Mouse (Mus musculus): ENCODE results near the gene Lbh. TPM values are rescaled to one million over a fixed set of nuclear protein-coding genes. Genes with fewer than 3 reads are reported as not detected.

Lbh gene
- polyA plus RNA-seq, 1 experiment from 2014 or later: 5.3 TPM

DNA sequence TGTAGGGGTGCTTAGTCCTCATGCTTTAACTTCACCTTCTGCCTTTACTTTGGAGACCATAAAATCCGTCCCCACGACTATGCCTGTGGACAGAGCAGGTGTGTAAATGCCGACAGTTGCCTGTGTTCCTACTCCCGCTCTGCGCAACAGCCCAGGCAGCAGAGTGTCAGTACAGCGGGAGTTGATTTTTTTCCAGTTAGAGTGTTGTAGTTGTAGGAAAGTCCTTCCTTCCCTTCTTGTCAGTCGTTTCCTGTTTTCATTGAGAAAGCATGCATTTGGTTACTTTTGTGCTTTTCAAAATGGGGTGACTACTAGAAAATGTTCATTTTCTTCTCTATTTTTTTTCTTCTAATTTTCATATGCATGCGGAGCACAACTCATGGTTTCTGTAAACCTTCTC, 8.9 kb downstream of the Lbh start:
- no peak overlapping the region for H3K4me3 ChIP-seq (replicated peaks)
- peaks cover 17% of the 10 kb centered on the region for H3K36me3 ChIP-seq
- H3K9me3 ChIP-seq: no peaks in the 10 kb centered on the region
- H3K9ac ChIP-seq: no peak overlapping the region
- H3K4me1 ChIP-seq: peaks cover 9% of the 10 kb centered on the region; the same call in 1 of the 2 replicates
- no peak overlapping the region for H3K27ac ChIP-seq
- no peaks in the 10 kb centered on the region for H3K27me3 ChIP-seq (replicated peaks)
- no peak overlapping the region for H3K4me2 ChIP-seq
- no peak for ATAC-seq (ENCODE audit: insufficient read depth, low FRiP score, low read depth)
- 76% methylated on average over 8 of the region's 8 CpGs for WGBS

DNA sequence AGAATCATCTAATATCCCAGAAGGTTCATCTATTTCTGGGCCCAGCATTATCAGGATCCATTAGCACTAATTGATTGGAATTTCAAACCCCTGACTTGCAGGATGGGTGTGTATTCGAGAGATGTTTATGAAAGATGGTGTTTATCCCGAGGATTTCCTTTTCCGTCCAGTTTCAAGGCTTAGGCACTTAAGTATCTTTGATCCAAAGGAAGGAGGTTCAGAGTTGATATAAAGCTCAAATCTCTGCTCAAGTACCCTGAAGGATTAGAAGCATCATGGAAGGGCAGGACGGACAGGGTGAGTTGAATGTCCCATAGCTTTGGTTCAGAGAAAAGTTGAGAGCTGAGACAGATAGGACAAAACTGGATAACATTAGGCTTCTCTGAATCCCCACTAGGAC, 15.0 kb downstream of the Lbh start:
- no peak overlapping the region for H3K27ac ChIP-seq
- H3K27me3 ChIP-seq (replicated peaks): no peaks in the 10 kb centered on the region
- ATAC-seq (ENCODE audit: insufficient read depth, low FRiP score, low read depth): no peak
- 0 out of 2 replicates have a peak, but pooled peaks cover 5% of the 10 kb centered on the region for H3K36me3 ChIP-seq
- peaks cover 20% of the 10 kb centered on the region for H3K4me1 ChIP-seq
- H3K4me2 ChIP-seq: no peak overlapping the region
- no peak overlapping the region for H3K9ac ChIP-seq
- no peak overlapping the region for H3K4me3 ChIP-seq (replicated peaks)
- H3K9me3 ChIP-seq: no peaks in the 10 kb centered on the region
- WGBS: 58% methylated on average over 4 of the region's 4 CpGs

DNA sequence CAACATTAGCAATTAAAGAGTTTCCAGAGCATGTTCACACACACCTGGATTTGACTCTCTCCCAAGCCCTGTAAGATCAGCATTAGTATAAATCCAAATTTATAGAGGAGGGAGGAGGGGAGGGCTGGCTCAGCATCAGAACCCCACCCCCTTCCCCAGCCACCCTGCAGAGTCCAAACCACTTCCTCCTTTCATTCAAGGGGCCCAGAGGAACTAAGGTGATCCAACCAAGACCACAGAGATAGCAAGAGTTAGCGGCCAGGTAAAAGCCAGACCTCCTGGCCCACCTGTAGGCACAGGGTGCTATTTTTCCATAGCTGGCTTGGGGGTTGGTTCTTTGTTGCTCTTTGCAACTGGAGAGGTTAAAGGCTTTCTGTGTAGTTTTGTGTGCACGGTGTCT, 16.0 kb downstream of the Lbh start:
- Histone ChIP-seq H3K9ac (no peak overlapping the region), H3K36me3 (0 out of 2 replicates have a peak, but pooled peaks cover 5% of the 10 kb centered on the region), H3K9me3 (no peaks in the 10 kb centered on the region), H3K4me2 (no peak overlapping the region), H3K27me3 (replicated peaks) (no peaks in the 10 kb centered on the region), H3K4me3 (replicated peaks) (no peak overlapping the region), H3K4me1 (peaks cover 25% of the 10 kb centered on the region), H3K27ac (no peak overlapping the region)
- 50% methylated on average over 2 of the region's 2 CpGs for WGBS
- no peak for ATAC-seq (ENCODE audit: insufficient read depth, low FRiP score, low read depth)

DNA sequence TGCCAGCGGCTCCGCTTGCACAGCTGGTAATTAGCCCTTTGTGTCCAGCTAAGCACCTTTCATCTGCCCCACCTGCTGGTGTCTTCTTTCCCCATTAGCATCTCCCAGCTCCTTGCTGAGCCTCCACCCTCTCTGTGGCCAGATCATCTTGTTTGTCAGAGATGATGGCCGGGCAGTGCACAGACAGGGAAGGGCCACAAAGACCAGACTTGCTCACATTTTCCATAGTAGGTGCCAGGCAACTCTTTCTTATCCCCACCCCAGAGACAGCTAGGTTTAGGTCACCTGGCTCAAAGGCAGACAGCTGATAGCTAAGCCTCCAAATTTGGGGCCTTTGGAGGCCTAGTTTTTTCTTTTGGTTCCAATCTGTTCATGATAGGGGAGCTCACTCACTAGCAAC, 16.5 kb downstream of the Lbh start:
- H3K27ac ChIP-seq: no peak overlapping the region
- WGBS: 60% methylated on average over 3 of the region's 3 CpGs

DNA sequence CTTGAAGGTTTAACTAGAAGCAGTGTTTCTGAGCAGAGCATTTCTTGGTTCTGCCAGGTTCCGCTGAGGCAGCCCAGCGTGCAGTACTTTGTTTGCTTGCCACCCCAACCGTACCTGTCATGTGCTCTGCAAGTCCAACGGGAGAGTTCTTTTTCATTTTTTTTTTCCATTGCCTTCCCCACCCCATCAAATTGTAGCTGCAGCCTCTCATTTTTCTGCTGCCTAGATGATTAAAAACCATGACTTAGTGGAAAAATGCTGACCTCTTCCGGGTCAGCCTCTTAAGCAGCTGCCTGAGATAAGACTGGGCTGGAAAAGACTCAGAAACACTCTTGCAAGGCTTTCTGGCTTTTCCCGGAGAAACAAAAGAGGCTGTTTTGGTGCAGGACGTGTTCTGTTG, 17.8 kb downstream of the Lbh start:
- H3K4me1 ChIP-seq: peaks cover 27% of the 10 kb centered on the region
- H3K4me2 ChIP-seq: no peak overlapping the region
- no peaks in the 10 kb centered on the region for H3K9me3 ChIP-seq
- WGBS: 39% methylated on average over 7 of the region's 7 CpGs
- peaks cover 12% of the 10 kb centered on the region for H3K36me3 ChIP-seq
- H3K27me3 ChIP-seq (replicated peaks): no peaks in the 10 kb centered on the region
- no peak for ATAC-seq (ENCODE audit: insufficient read depth, low FRiP score, low read depth)
- no peak overlapping the region for H3K27ac ChIP-seq
- no peak overlapping the region for H3K9ac ChIP-seq
- no peak overlapping the region for H3K4me3 ChIP-seq (replicated peaks)

More for the DNA sequence above, 16.5 kb downstream of the Lbh start:
- no peak for ATAC-seq (ENCODE audit: insufficient read depth, low FRiP score, low read depth)
- H3K9me3 ChIP-seq: no peaks in the 10 kb centered on the region
- no peak overlapping the region for H3K4me2 ChIP-seq
- H3K4me1 ChIP-seq: peaks cover 27% of the 10 kb centered on the region
- no peak overlapping the region for H3K4me3 ChIP-seq (replicated peaks)
- H3K36me3 ChIP-seq: 0 out of 2 replicates have a peak, but pooled peaks cover 5% of the 10 kb centered on the region
- H3K27me3 ChIP-seq (replicated peaks): no peaks in the 10 kb centered on the region
- no peak overlapping the region for H3K9ac ChIP-seq

DNA sequence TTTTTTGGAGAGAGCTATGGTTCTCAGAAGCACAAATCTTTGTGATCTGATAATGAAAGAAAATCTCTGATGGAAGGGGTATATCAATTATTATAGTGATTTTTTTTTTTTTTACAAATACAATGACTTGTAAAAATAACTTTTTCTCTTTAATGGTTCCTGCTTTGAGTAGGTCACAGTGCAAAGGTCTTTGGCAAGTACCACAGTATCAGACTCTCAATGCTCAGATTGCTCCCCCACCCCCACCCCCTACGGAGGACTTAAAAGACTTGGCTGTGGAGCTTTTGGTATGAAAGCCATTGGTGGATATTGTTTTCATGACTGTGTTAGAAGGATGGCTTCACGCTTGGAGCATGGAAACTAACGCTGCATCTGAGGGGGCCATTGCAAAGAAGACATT, 18.2 kb downstream of the Lbh start:
- H3K27ac ChIP-seq: no peak overlapping the region
- peaks cover 27% of the 10 kb centered on the region for H3K4me1 ChIP-seq
- no peak overlapping the region for H3K4me2 ChIP-seq
- H3K4me3 ChIP-seq (replicated peaks): no peak overlapping the region
- WGBS: 77% methylated on average over 3 of the region's 3 CpGs
- no peak for ATAC-seq (ENCODE audit: insufficient read depth, low FRiP score, low read depth)
- H3K9ac ChIP-seq: no peak overlapping the region
- H3K9me3 ChIP-seq: no peaks in the 10 kb centered on the region
- H3K36me3 ChIP-seq: peaks cover 16% of the 10 kb centered on the region
- no peaks in the 10 kb centered on the region for H3K27me3 ChIP-seq (replicated peaks)

DNA sequence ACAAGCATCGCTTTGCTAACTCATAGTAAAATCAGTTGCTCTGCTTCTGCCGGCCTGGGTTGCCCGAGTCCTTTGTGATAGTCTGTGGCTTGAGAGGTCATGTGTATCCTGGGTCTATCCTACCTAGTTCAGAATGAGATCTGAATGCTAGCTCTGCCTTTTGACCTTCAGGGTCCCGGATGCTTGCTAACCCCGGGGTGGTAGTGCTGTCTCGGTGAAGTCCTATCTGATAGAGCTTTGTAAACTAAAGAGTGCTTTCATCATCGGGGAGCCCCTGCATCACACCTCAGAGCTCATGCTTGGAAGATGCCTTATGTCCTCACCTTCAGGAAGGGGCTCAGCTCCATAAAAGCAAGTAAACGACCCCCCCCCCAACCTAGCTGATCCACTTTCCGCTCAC, 19.1 kb downstream of the Lbh start:
- H3K4me2 ChIP-seq: no peak overlapping the region
- H3K9ac ChIP-seq: no peak overlapping the region
- H3K4me3 ChIP-seq (replicated peaks): no peak overlapping the region
- H3K4me1 ChIP-seq: peaks cover 27% of the 10 kb centered on the region
- ATAC-seq (ENCODE audit: insufficient read depth, low FRiP score, low read depth): no peak
- H3K27ac ChIP-seq: peak overlapping the region; percentile 72
- peaks cover 16% of the 10 kb centered on the region for H3K36me3 ChIP-seq
- H3K27me3 ChIP-seq (replicated peaks): no peaks in the 10 kb centered on the region
- WGBS: 78% methylated on average over 9 of the region's 9 CpGs
- no peaks in the 10 kb centered on the region for H3K9me3 ChIP-seq

DNA sequence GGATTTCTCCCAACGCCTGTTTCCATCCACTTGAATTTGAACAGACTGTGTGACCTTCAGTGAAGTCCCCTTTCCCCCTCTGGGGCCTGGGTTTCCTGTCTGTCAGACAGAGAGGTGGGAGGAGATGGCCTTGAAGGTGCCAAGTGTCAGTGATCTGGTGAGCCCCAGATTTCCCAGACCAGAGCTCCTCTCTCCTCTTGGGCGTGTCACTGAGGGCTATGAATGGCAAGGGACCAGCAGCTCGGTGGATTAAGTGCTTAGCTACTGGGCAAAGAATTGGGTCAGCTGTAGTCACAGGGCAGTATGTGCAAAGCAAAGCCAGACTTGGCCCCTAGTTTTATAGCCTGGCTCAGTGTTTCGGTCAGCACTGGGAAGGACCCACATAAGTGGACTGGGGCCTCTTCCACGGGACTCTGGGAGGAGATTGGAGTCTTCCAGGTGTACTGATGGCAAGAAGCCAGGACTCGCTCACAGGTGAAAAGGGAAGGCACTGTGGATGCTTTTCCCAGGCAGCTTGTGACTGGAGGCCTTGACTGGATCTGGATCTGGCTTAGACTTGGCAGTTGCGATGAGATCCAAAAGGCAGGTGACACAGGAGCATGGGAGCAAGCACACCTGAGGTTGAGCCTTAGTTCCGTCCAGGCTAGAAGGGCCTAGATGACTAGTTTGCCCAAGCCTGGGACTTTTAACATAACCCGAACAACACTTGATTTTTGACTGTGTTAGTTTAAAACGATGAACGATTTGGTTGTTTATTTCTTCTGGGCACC, 20.1 kb downstream of the Lbh start:
- no peak overlapping the region for H3K4me2 ChIP-seq
- WGBS: 69% methylated on average over 11 of the region's 11 CpGs

DNA sequence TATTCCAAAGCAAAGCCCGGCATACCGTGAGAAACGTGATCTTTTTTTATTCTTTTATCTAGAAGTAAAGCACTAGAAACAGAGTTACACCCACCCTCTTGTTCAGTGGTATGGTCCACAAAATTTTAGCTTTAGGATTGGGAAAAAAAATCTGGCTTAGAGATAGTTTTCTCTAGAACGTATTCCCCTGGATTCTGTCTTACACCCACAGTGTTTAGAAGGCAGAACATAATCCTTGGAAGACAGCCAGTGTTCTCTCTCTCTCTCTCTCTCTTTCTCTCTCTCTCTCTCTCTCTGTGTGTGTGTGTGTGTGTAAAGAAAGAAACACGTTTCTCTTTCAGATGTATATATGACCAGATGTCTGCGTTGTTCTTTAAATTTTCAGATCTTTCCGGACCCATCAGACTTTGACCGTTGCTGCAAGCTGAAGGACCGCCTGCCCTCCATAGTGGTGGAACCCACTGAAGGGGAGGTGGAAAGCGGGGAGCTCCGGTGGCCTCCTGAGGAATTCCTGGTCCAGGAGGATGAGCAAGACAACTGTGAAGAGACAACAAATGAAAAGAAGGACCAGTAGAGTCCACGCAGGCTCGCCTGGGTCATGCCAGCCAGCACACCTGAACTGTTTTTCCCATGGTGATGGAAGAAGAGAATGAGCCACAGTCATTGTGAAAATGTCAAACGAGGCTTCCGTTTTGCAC, 20.9 kb downstream of the Lbh start:
- no peak for ATAC-seq (ENCODE audit: insufficient read depth, low FRiP score, low read depth)
- WGBS: 75% methylated on average over 15 of the region's 15 CpGs
- peaks cover 16% of the 10 kb centered on the region for H3K36me3 ChIP-seq
- H3K9ac ChIP-seq: no peak overlapping the region
- no peak overlapping the region for H3K4me3 ChIP-seq (replicated peaks)
- peak overlapping the region; percentile 72 for H3K27ac ChIP-seq
- no peaks in the 10 kb centered on the region for H3K27me3 ChIP-seq (replicated peaks)
- H3K4me2 ChIP-seq: no peak overlapping the region
- H3K4me1 ChIP-seq: peaks cover 27% of the 10 kb centered on the region
- H3K9me3 ChIP-seq: no peaks in the 10 kb centered on the region

More for the DNA sequence above, 20.1 kb downstream of the Lbh start:
- Histone ChIP-seq H3K27ac (peak overlapping the region; percentile 72), H3K36me3 (peaks cover 16% of the 10 kb centered on the region), H3K4me1 (peaks cover 27% of the 10 kb centered on the region), H3K27me3 (replicated peaks) (no peaks in the 10 kb centered on the region), H3K9ac (no peak overlapping the region), H3K4me3 (replicated peaks) (no peak overlapping the region), H3K9me3 (no peaks in the 10 kb centered on the region)
- ATAC-seq (ENCODE audit: insufficient read depth, low FRiP score, low read depth): peak; percentile 68; the same call in 1 of the 2 replicates

DNA sequence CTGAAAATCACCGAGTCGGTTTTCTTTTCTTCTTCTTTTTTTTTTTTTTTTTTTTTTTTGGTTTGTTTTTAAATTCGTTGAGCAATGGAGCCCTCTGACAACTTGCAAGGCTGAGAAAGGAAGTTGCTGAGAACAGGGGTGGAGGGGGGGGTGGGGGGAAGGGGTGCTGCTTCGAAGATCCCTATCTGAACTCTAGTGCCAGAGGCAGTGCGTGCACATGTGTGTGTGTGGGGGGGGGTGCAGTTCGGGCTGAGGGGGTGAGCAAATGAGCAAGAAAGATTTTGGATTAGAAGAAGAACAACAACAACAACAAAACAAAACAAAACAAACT, 21.4 kb downstream of the Lbh start:
- H3K27ac ChIP-seq: no peak overlapping the region; the same call in 1 of the 2 replicates
- no peak overlapping the region for H3K4me3 ChIP-seq (replicated peaks)
- no peak for ATAC-seq (ENCODE audit: insufficient read depth, low FRiP score, low read depth)
- WGBS: 78% methylated on average over 6 of the region's 6 CpGs
- H3K4me2 ChIP-seq: no peak overlapping the region
- peaks cover 21% of the 10 kb centered on the region for H3K4me1 ChIP-seq
- no peak overlapping the region for H3K9ac ChIP-seq
- no peaks in the 10 kb centered on the region for H3K9me3 ChIP-seq
- peaks cover 16% of the 10 kb centered on the region for H3K36me3 ChIP-seq
- H3K27me3 ChIP-seq (replicated peaks): no peaks in the 10 kb centered on the region

DNA sequence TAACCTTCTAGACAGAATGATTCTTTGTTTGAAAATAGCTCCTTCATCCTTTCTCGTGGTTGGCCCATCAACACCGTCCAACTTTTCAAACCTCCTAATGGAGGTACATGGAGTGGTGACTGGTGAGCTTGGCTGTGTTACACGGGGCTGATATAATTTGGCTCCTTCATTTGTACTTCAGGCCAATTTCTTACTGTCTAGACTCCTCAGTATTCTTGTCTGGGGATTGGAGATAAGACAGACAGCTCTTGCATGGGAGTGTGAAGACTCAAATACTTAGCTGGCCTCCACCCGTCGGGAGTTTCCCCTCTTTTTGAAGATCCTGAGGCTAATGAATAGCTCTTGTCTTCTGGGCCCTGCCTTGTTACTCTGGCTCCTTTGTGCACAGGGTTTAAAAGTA, 26.3 kb downstream of the Lbh start:
- no peak overlapping the region for H3K27ac ChIP-seq
- no peak overlapping the region for H3K4me3 ChIP-seq (replicated peaks)
- no peak overlapping the region for H3K9ac ChIP-seq
- no peak overlapping the region for H3K4me2 ChIP-seq
- no peaks in the 10 kb centered on the region for H3K9me3 ChIP-seq
- WGBS: 68% methylated on average over 5 of the region's 5 CpGs
- ATAC-seq (ENCODE audit: insufficient read depth, low FRiP score, low read depth): no peak
- H3K27me3 ChIP-seq (replicated peaks): no peaks in the 10 kb centered on the region
- H3K4me1 ChIP-seq: peaks cover 4% of the 10 kb centered on the region; the same call in 1 of the 2 replicates
- H3K36me3 ChIP-seq: peaks cover 16% of the 10 kb centered on the region

DNA sequence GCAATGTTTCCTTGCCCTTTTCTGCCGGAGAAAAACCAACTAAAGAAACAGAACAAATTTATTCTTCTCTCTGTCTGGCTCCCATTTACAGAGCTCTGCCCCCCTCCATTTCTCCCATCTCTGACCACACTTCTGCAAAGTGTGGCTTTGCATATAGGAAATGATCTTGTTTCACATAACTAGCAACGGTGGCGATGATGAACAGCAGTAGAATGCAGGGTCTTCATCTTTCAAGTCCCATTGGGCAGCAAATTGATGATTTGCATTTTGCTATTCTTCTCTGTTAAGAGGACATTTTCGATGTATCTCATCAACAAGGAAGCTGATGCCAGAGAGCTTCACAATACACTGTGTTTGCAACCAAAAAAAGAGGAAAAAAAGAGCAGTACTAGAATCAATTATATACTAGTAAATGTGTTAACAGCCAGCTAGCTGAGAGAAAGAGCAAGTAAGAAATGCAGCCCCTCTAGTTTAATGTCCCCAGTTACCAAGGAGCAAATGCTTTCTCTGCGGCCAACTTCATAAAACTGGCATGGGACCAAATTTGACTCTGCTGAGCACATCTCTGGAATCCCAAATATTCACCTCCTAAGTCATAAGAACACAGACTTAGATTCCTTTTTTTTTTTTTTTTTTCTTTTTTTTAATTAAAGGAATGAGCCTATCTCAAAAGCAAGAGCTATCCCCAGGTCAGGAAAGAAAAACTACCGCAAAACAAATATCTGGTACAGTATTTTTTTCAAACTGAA, 29.2 kb downstream of the Lbh start:
- H3K36me3 ChIP-seq: no peaks in the 10 kb centered on the region
- no peak overlapping the region for H3K4me2 ChIP-seq
- no peak overlapping the region for H3K9ac ChIP-seq
- no peak overlapping the region for H3K27ac ChIP-seq
- H3K27me3 ChIP-seq (replicated peaks): no peaks in the 10 kb centered on the region
- H3K9me3 ChIP-seq: no peaks in the 10 kb centered on the region
- peaks cover 4% of the 10 kb centered on the region; the same call in 1 of the 2 replicates for H3K4me1 ChIP-seq
- WGBS: 53% methylated on average over 6 of the region's 6 CpGs
- H3K4me3 ChIP-seq (replicated peaks): no peak overlapping the region
- ATAC-seq (ENCODE audit: insufficient read depth, low FRiP score, low read depth): no peak
